Comparison of ENCODE assay signal across 8 mouse cellular contexts in the genomic region with DNA sequence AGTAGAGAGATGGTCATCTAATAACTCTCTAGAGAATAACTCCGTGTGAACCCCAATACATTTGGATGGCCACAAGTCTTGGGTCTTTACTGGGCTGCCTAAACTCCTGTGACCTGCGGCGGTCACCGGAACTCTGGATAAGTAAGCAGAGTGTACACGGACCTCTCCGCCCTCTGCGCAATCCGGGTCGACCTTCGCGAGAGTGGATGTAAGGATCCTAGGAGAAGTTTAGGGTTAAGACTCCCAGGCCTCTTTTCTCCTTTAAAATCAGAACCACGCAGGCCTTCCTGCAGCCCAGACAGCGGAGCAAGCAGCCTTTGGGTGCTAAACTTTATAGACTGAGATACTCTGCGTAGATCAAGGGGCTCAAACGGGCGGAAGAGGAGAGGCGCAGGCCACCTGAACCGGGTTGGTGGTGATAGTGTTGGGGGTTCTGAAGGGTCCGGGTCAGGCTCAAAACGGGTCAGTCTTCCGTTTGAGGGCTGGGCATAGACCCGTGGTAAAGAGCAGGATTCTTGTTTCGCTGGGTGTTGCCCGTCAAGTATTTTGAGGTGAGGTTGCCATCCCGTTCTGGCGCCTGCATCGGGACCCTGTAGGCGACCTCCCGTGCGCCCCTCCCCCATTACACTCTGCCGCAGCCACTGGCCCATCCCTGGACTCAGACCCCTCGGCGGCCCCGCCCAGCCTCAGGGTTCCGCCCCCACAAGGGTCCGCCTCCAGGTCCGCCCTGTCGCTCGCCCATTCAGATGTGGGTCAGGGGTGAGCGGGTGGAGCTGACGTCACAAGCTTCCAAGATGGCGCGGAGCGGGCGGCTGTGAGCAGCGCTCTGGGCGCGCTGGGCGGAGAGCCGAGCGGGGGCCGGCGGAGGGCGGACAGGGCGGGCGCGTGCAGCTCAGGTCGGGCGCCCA. TPM values are rescaled to one million over a fixed set of nuclear protein-coding genes. Genes with fewer than 3 reads are reported as not detected.
DNase-seq lines count a peak whose midpoint lies in the region; ATAC-seq and TF ChIP-seq lines count a peak whose summit lies in the region.

A gene (plus strand): TSS at position 779 of the 908 bp plus-strand sequence.

- H3K27me3 ChIP-seq in CH12.LX (replicated peaks) = peaks cover 8% of the 10 kb centered on the region
- H3K27me3 ChIP-seq in forebrain, embryonic 11.5 days (ENCODE audit: control insufficient read depth, insufficient read depth, low read length) = no peaks in the 10 kb centered on the region
- no peaks in the 10 kb centered on the region for H3K27me3 ChIP-seq in heart, embryonic 16.5 days (ENCODE audit: control insufficient read depth, insufficient read depth, low read length)
- H3K27me3 ChIP-seq in liver, embryonic 13.5 days = peaks cover 10% of the 10 kb centered on the region; the same call in 1 of the 2 replicates
- no peaks in the 10 kb centered on the region for H3K27me3 ChIP-seq in stomach, embryonic 14.5 days (ENCODE audit: control insufficient read depth, insufficient read depth, low read length)

- peak within 1 kb of the TSS; percentile 78 to 83 (median 79) for H3K4me3 ChIP-seq in CH12.LX (replicated peaks in 1 of 3; ENCODE audit: low read depth in 2 of 3, low read length in 2 of 3, poor library complexity in 1 of 3)
- H3K4me3 ChIP-seq in forebrain, embryonic 11.5 days (ENCODE audit: low read depth, low read length) = peak within 1 kb of the TSS; percentile 92
- peak within 1 kb of the TSS; percentile 92 for H3K4me3 ChIP-seq in heart, embryonic 16.5 days (ENCODE audit: low read length)
- H3K4me3 ChIP-seq in liver, embryonic 13.5 days (replicated peaks) = peak within 1 kb of the TSS; percentile 92
- H3K4me3 ChIP-seq in stomach, embryonic 14.5 days (ENCODE audit: low read depth, low read length) = peak within 1 kb of the TSS; percentile 74

- TF ChIP-seq CTCF in CH12.LX (conservative IDR thresholded peaks at IDR 0.05 in 1 of 2, IDR thresholded peaks at IDR 0.05 in 1 of 2; ENCODE audit: low read depth in 2 of 2, low read length in 2 of 2) = no peak

- peak; percentile 97 for DNase-seq in CH12.LX (ENCODE audit: extremely low read depth)
- DNase-seq in c-Kit-positive CD71-positive TER-119-negative erythroid progenitor cells, embryonic 14.5 days (ENCODE audit: low read depth) = peak; percentile 81
- peak; percentile 99 for DNase-seq in forebrain, embryonic 11.5 days (ENCODE audit: low spot score)
- DNase-seq in kidney, postnatal 25 days = peak; percentile 95 to 98
- peak; percentile 91 for DNase-seq in liver, embryonic 13.5 days
- DNase-seq in natural killer cell, adult 2 months (ENCODE audit: low spot score in 2 of 2) = peak; percentile 86 to 89

- H3K4me2 ChIP-seq in CH12.LX (ENCODE audit: insufficient read depth, low read depth, poor library complexity, severe bottlenecking) = peak within 1 kb of the TSS; percentile 68
- H3K4me2 ChIP-seq in forebrain, embryonic 11.5 days (ENCODE audit: low read depth, low read length, severe bottlenecking) = peak within 1 kb of the TSS; percentile 63
- H3K4me2 ChIP-seq in heart, embryonic 16.5 days (ENCODE audit: low read depth, low read length) = peak within 1 kb of the TSS; percentile 95
- peak within 1 kb of the TSS; percentile 98 for H3K4me2 ChIP-seq in liver, embryonic 13.5 days
- H3K4me2 ChIP-seq in stomach, embryonic 14.5 days (replicated peaks; ENCODE audit: low read depth, low read length) = peak within 1 kb of the TSS; percentile 80

- peaks cover 0 to 5% of the 10 kb centered on the region in 2 experiments for H3K36me3 ChIP-seq in CH12.LX (replicated peaks in 1 of 2; ENCODE audit: control insufficient read depth in 1 of 2, insufficient read depth in 1 of 2, low read length in 1 of 2)
- no peaks in the 10 kb centered on the region for H3K36me3 ChIP-seq in forebrain, embryonic 11.5 days (ENCODE audit: control insufficient read depth, insufficient read depth, low read length)
- no peaks in the 10 kb centered on the region for H3K36me3 ChIP-seq in heart, embryonic 16.5 days (ENCODE audit: control insufficient read depth, insufficient read depth)
- no peaks in the 10 kb centered on the region for H3K36me3 ChIP-seq in liver, embryonic 13.5 days
- H3K36me3 ChIP-seq in stomach, embryonic 14.5 days (ENCODE audit: control insufficient read depth, insufficient read depth, low read length) = no peaks in the 10 kb centered on the region

- peaks cover 11 to 27% of the 10 kb centered on the region in 2 experiments for H3K4me1 ChIP-seq in CH12.LX (ENCODE audit: control insufficient read depth in 1 of 2, insufficient read depth in 2 of 2)
- H3K4me1 ChIP-seq in forebrain, embryonic 11.5 days (replicated peaks; ENCODE audit: control insufficient read depth, insufficient read depth, low read length) = peaks cover 11% of the 10 kb centered on the region
- peaks cover 39% of the 10 kb centered on the region for H3K4me1 ChIP-seq in heart, embryonic 16.5 days (ENCODE audit: control insufficient read depth, insufficient read depth, low read length)
- peaks cover 53% of the 10 kb centered on the region for H3K4me1 ChIP-seq in liver, embryonic 13.5 days (replicated peaks)
- peaks cover 22% of the 10 kb centered on the region for H3K4me1 ChIP-seq in stomach, embryonic 14.5 days (ENCODE audit: control insufficient read depth, insufficient read depth, low read length)

- in situ Hi-C loops in CH12.LX (cut with MboI; ENCODE audit: low pct_ligation_motif_present, low pct_unique_long_range_greater_than_20kb, low sequenced_read_pairs) = no loop called here

- ATAC-seq in forebrain, embryonic 11.5 days (replicated peaks; ENCODE audit: low FRiP score) = peak; percentile 98
- ATAC-seq in heart, embryonic 16.5 days (replicated peaks; ENCODE audit: extremely low read depth, insufficient read depth, low FRiP score) = peak; percentile 96
- ATAC-seq in liver, embryonic 13.5 days (ENCODE audit: low read depth) = peak; percentile 91
- peak; percentile 96 for ATAC-seq in stomach, embryonic 14.5 days (ENCODE audit: insufficient number of reproducible peaks, insufficient read depth, low FRiP score, low read depth)

- 1% methylated on average over 57 of the region's 59 CpGs for WGBS in forebrain, embryonic 11.5 days
- 3% methylated on average over 59 of the region's 59 CpGs for WGBS in heart, embryonic 16.5 days
- 3% methylated on average over 57 of the region's 59 CpGs for WGBS in liver, embryonic 13.5 days (ENCODE audit: insufficient replicate concordance)
- 1% methylated on average over 56 of the region's 59 CpGs for WGBS in stomach, embryonic 14.5 days

- no peak for TF ChIP-seq RAD21 in CH12.LX (IDR thresholded peaks at IDR 0.05; ENCODE audit: low read depth, low read length)

- peak within 1 kb of the TSS; percentile 33; the same call in 1 of the 2 replicates for H3K27ac ChIP-seq in CH12.LX (ENCODE audit: insufficient read depth, low read depth)
- peak within 1 kb of the TSS; percentile 89 for H3K27ac ChIP-seq in forebrain, embryonic 11.5 days (ENCODE audit: low read depth, low read length)
- H3K27ac ChIP-seq in heart, embryonic 16.5 days (ENCODE audit: low read length) = peak within 1 kb of the TSS; percentile 91
- peak within 1 kb of the TSS; percentile 77 for H3K27ac ChIP-seq in liver, embryonic 13.5 days
- peak within 1 kb of the TSS; percentile 84 for H3K27ac ChIP-seq in stomach, embryonic 14.5 days (ENCODE audit: low read length)

- TF ChIP-seq EP300 in CH12.LX (IDR thresholded peaks at IDR 0.05; ENCODE audit: low read length) = no peak

- peak; percentile 96 for TF ChIP-seq POLR2A in CH12.LX (IDR thresholded peaks at IDR 0.05; ENCODE audit: low read depth, low read length)

- H3K9ac ChIP-seq in CH12.LX (ENCODE audit: insufficient read depth, low read depth) = peak within 1 kb of the TSS; percentile 80
- peak within 1 kb of the TSS; percentile 91 for H3K9ac ChIP-seq in forebrain, embryonic 11.5 days (ENCODE audit: low read length)
- H3K9ac ChIP-seq in heart, embryonic 16.5 days (ENCODE audit: low read length) = peak within 1 kb of the TSS; percentile 97
- peak within 1 kb of the TSS; percentile 92 for H3K9ac ChIP-seq in liver, embryonic 13.5 days
- peak within 1 kb of the TSS; percentile 67 for H3K9ac ChIP-seq in stomach, embryonic 14.5 days (replicated peaks; ENCODE audit: low read depth, low read length)

- dilution Hi-C loops in CH12.LX (cut with MboI; ENCODE audit: extremely low pct_ligation_motif_present, extremely low pct_unique_long_range_greater_than_20kb, low sequenced_read_pairs) = no loop called here

- H3K79me2 ChIP-seq in CH12.LX (replicated peaks; ENCODE audit: control insufficient read depth, extremely low read depth, insufficient read depth, poor library complexity, severe bottlenecking) = peaks cover 32% of the 10 kb centered on the region

- peaks cover 10% of the 10 kb centered on the region for H3K9me3 ChIP-seq in CH12.LX (replicated peaks; ENCODE audit: low read length)
- H3K9me3 ChIP-seq in forebrain, embryonic 11.5 days (ENCODE audit: control insufficient read depth, low read length) = no peaks in the 10 kb centered on the region
- peaks cover 4% of the 10 kb centered on the region; the same call in 1 of the 2 replicates for H3K9me3 ChIP-seq in heart, embryonic 16.5 days (replicated peaks; ENCODE audit: control insufficient read depth, low read length)
- no peaks in the 10 kb centered on the region for H3K9me3 ChIP-seq in liver, embryonic 13.5 days (replicated peaks)
- no peaks in the 10 kb centered on the region; the same call in 1 of the 2 replicates for H3K9me3 ChIP-seq in stomach, embryonic 14.5 days (ENCODE audit: control insufficient read depth, low read depth, low read length)

TF ChIP-seq in CH12.LX, 34 proteins besides CTCF, POLR2A, EP300 and RAD21 (continues in another document):
- TF ChIP-seq ZNF384 (IDR thresholded peaks at IDR 0.05; ENCODE audit: low read depth, low read length) (no peak), MAZ (IDR thresholded peaks at IDR 0.05; ENCODE audit: low read depth, low read length) (peak; percentile 79), TBP (conservative IDR thresholded peaks at IDR 0.05; ENCODE audit: low read depth, low read length) (peak; percentile 63; the same call in 1 of the 2 replicates), CHD1 (IDR thresholded peaks at IDR 0.05; ENCODE audit: low read depth, low read length) (no peak; the same call in 1 of the 2 replicates), BHLHE40 (IDR thresholded peaks at IDR 0.05; ENCODE audit: low read depth, low read length) (peak; percentile 20), USF1 (IDR thresholded peaks at IDR 0.05; ENCODE audit: low read depth, low read length) (no peak), NRF1 (IDR thresholded peaks at IDR 0.05; ENCODE audit: low read depth, low read length) (peak; percentile 55), ZMIZ1 (IDR thresholded peaks at IDR 0.05; ENCODE audit: low read depth, low read length) (peak; percentile 94)

RNA-seq across cellular contexts. Expression of the gene that starts here (rescaled TPM):
- total RNA-seq in CH12.LX (2012; rRNA removed) (7.5 and 9.6 TPM in 2 replicates), CH12.LX (2014; rRNA removed) (4.5 and 6.2 TPM in 2 replicates)
- 6.3 and 8.1 TPM in 2 replicates for polyA plus RNA-seq in CH12.LX (2012; ENCODE audit: insufficient read length, low read depth)
- polyA plus RNA-seq in forebrain, embryonic 11.5 days (2014; fragmentation: Nextera tagmentation; extraction: Ambion mirVana) = 10.7 and 11.3 TPM in 2 replicates
- polyA plus RNA-seq in heart, embryonic 16.5 days (2015; fragmentation: Nextera tagmentation; extraction: Ambion mirVana) = 4.0 and 5.0 TPM in 2 replicates
- 2.9 and 3.2 TPM in 2 replicates for polyA plus RNA-seq in liver, embryonic 13.5 days (2015; fragmentation: Nextera tagmentation; extraction: Ambion mirVana)
- 4.8 and 5.2 TPM in 2 replicates for polyA plus RNA-seq in stomach, embryonic 14.5 days (2014; fragmentation: Nextera tagmentation; extraction: Ambion mirVana)

Comparison
In these comparisons a context has a peak if more than half of its experiments do, and no peak if none do; other contexts are left out.
1. Peak in every context shown above with its lines: DNase-seq, ATAC-seq, H3K4me3 ChIP-seq and H3K27ac ChIP-seq.
2. H3K27ac ChIP-seq: peak in every context shown above with its lines; median percentile 91 in heart, embryonic 16.5 days; 89 in forebrain, embryonic 11.5 days; 84 in stomach, embryonic 14.5 days; 77 in liver, embryonic 13.5 days; 33 in CH12.LX.